Mouse (Mus musculus) fibroblast of lung, adult 2 months (primary cell): ENCODE measurements around the gene Slc7a11.
A peak's percentile ranks its signal among the peaks of the same experiment; 100 is the strongest.

Experiments
- DNase-seq: peaks from one replicate; pipeline ENCODE4 v3.0.0-alpha.2; 2011; ENCODE audit warnings: low read depth

Slc7a11 gene

GRCm38 (mm10) chr3:49866061-49866515 is 577.3 kb downstream of the Slc7a11 start:
- DNase-seq, result no peak

- peak; percentile 38 for DNase-seq
Measured at GRCm38 (mm10) chr3:49856797-49857196, 586.6 kb downstream of the Slc7a11 start.

GRCm38 (mm10) chr3:49854277-49854676 is 589.1 kb downstream of the Slc7a11 start:
- no peak for DNase-seq

GRCm38 (mm10) chr3:49842971-49843370 is 600.4 kb downstream of the Slc7a11 start:
- DNase-seq, result no peak
